Mouse (Mus musculus) R1 (cell line): ENCODE results near the gene B230219D22Rik.
A peak's percentile ranks its signal among the peaks of the same experiment; 100 is the strongest.

Source experiments
- DNase-seq: peaks from one replicate; pipeline ENCODE4 v3.0.0-alpha.2; 2018; ENCODE audit warnings: low read depth, low spot score

The B230219D22Rik gene

GRCm38 (mm10) chr13:55692535-55693242 lies at the start of gene B230219D22Rik:
TSS of gene B230219D22Rik (plus strand) at chr13:55693124.
- peak; percentile 93 for DNase-seq

GRCm38 (mm10) chr13:55644525-55644924 lies 48.4 kb upstream of the B230219D22Rik start:
- DNase-seq, result peak; percentile 80

- peak; percentile 52 for DNase-seq
Measured at GRCm38 (mm10) chr13:55650098-55650497, 42.8 kb upstream of the B230219D22Rik start.

- no peak for DNase-seq
Measured at GRCm38 (mm10) chr13:55650980-55651379, 41.9 kb upstream of the B230219D22Rik start.

GRCm38 (mm10) chr13:55668550-55668949 lies 24.4 kb upstream of the B230219D22Rik start:
- DNase-seq, result peak; percentile 58

- no peak for DNase-seq
Measured at GRCm38 (mm10) chr13:55672711-55673110, 20.2 kb upstream of the B230219D22Rik start.

GRCm38 (mm10) chr13:55677364-55677763 lies 15.6 kb upstream of the B230219D22Rik start:
- DNase-seq, result no peak

GRCm38 (mm10) chr13:55682201-55682600 lies 10.7 kb upstream of the B230219D22Rik start:
- DNase-seq, result no peak

- DNase-seq, result no peak
Measured at GRCm38 (mm10) chr13:55683581-55683980, 9.3 kb upstream of the B230219D22Rik start.

GRCm38 (mm10) chr13:55686107-55686633 lies 6.8 kb upstream of the B230219D22Rik start:
- no peak for DNase-seq

GRCm38 (mm10) chr13:55687927-55688602 lies 4.9 kb upstream of the B230219D22Rik start:
- peak; percentile 71 for DNase-seq

- DNase-seq, result no peak
Measured at GRCm38 (mm10) chr13:55693243-55693721, 358 bp downstream of the B230219D22Rik start.

- DNase-seq, result no peak
Measured at GRCm38 (mm10) chr13:55694110-55694509, 1.2 kb downstream of the B230219D22Rik start.

GRCm38 (mm10) chr13:55695989-55696388 lies 3.1 kb downstream of the B230219D22Rik start:
- peak; percentile 41 for DNase-seq

- peak; percentile 76 for DNase-seq
Measured at GRCm38 (mm10) chr13:55704301-55704700, 11.4 kb downstream of the B230219D22Rik start.

GRCm38 (mm10) chr13:55712846-55713245 lies 19.9 kb downstream of the B230219D22Rik start:
- peak; percentile 60 for DNase-seq

- DNase-seq, result peak; percentile 84
Measured at GRCm38 (mm10) chr13:55714501-55715166, 21.7 kb downstream of the B230219D22Rik start, which contains the start of gene Txndc15. TSS of gene Txndc15 (plus strand) at chr13:55714650.

GRCm38 (mm10) chr13:55715167-55715512 lies 22.2 kb downstream of the B230219D22Rik start:
- no peak for DNase-seq

- no peak for DNase-seq
Measured at GRCm38 (mm10) chr13:55715908-55716510, 23.1 kb downstream of the B230219D22Rik start.

GRCm38 (mm10) chr13:55721516-55721915 lies 28.6 kb downstream of the B230219D22Rik start:
- DNase-seq, result no peak

- DNase-seq, result no peak
Measured at GRCm38 (mm10) chr13:55721995-55722394, 29.1 kb downstream of the B230219D22Rik start.
